Mouse (Mus musculus): ENCODE results near the gene Palld.
A peak's percentile ranks its signal among the peaks of the same experiment; 100 is the strongest.

Palld gene

GRCm38 (mm10) chr8:61586529-61586928 lies 316.0 kb downstream of the Palld start:
- DNase-seq (ENCODE audit: low read depth) = no peak

- no peak for DNase-seq (ENCODE audit: low read depth)
These were observed 316.7 kb downstream of the Palld start for GRCm38 (mm10) chr8:61585746-61586145.

GRCm38 (mm10) chr8:61584714-61585383 lies 317.6 kb downstream of the Palld start:
- DNase-seq (ENCODE audit: low read depth) = no peak

GRCm38 (mm10) chr8:61582547-61582946 lies 319.9 kb downstream of the Palld start:
- DNase-seq (ENCODE audit: low read depth) = no peak

- no peak for DNase-seq (ENCODE audit: low read depth)
These were observed 321.2 kb downstream of the Palld start for GRCm38 (mm10) chr8:61581259-61581658.

GRCm38 (mm10) chr8:61579831-61580230 lies 322.7 kb downstream of the Palld start:
- DNase-seq (ENCODE audit: low read depth) = no peak

GRCm38 (mm10) chr8:61578754-61579153 lies 323.7 kb downstream of the Palld start:
- no peak for DNase-seq (ENCODE audit: low read depth)

GRCm38 (mm10) chr8:61575096-61575653 lies 327.3 kb downstream of the Palld start:
- DNase-seq (ENCODE audit: low read depth) = peak; percentile 69

GRCm38 (mm10) chr8:61574526-61574925 lies 328.0 kb downstream of the Palld start:
- DNase-seq (ENCODE audit: low read depth) = no peak

GRCm38 (mm10) chr8:61573179-61573937 lies 329.1 kb downstream of the Palld start:
- DNase-seq (ENCODE audit: low read depth) = no peak

- DNase-seq (ENCODE audit: low read depth) = no peak
These were observed 329.8 kb downstream of the Palld start for GRCm38 (mm10) chr8:61572697-61573096.

- DNase-seq (ENCODE audit: low read depth) = no peak
These were observed 331.9 kb downstream of the Palld start for GRCm38 (mm10) chr8:61570637-61571036.

- DNase-seq (ENCODE audit: low read depth) = no peak
These were observed 332.8 kb downstream of the Palld start for GRCm38 (mm10) chr8:61569721-61570120.

GRCm38 (mm10) chr8:61569211-61569610 lies 333.3 kb downstream of the Palld start:
- DNase-seq (ENCODE audit: low read depth) = no peak

- no peak for DNase-seq (ENCODE audit: low read depth)
These were observed 339.1 kb downstream of the Palld start for GRCm38 (mm10) chr8:61563378-61563777.

GRCm38 (mm10) chr8:61562626-61563025 lies 339.9 kb downstream of the Palld start:
- DNase-seq (ENCODE audit: low read depth) = no peak

- no peak for DNase-seq (ENCODE audit: low read depth)
These were observed 341.3 kb downstream of the Palld start for GRCm38 (mm10) chr8:61561220-61561619.

- no peak for DNase-seq (ENCODE audit: low read depth)
These were observed 342.5 kb downstream of the Palld start for GRCm38 (mm10) chr8:61559979-61560378.

- DNase-seq (ENCODE audit: low read depth) = no peak
These were observed 343.0 kb downstream of the Palld start for GRCm38 (mm10) chr8:61559450-61559849.

GRCm38 (mm10) chr8:61558051-61558846 lies 344.2 kb downstream of the Palld start:
- no peak for DNase-seq (ENCODE audit: low read depth)

GRCm38 (mm10) chr8:61557036-61557435 lies 345.5 kb downstream of the Palld start:
- DNase-seq (ENCODE audit: low read depth) = no peak

- DNase-seq (ENCODE audit: low read depth) = no peak
These were observed 346.3 kb downstream of the Palld start for GRCm38 (mm10) chr8:61556219-61556618.
